Mouse (Mus musculus) adrenal gland, adult 2 months (tissue): Measurements from ENCODE around the gene Cpsf4. TPM values are rescaled to one million over a fixed set of nuclear protein-coding genes. Genes with fewer than 3 reads are reported as not detected.
"Not testable (repeated sequence)": the region's sequence is repeated elsewhere in the genome, so short reads cannot be mapped to it uniquely, and the experiment has no call there.

ENCODE experiments used
- DNase-seq: peaks from one replicate; pipeline ENCODE4 v3.0.0; 2021
- polyA plus RNA-seq: library from polyadenylated mRNA; depleted of rRNA; stranded (reverse); fragments of >200 nt; gene quantifications from 2 replicates; pipeline ENCODE4 v1.2.3, GENCODE M21; 2012
- total RNA-seq, 2 experiments: library from RNA; stranded (reverse); gene quantifications; 2 replicates each; pipeline ENCODE4 v1.2.3; 2021

The Cpsf4 gene
- total and polyA plus RNA-seq, 3 experiments = 15.2 to 20.1 (median 19.8) TPM

DNA sequence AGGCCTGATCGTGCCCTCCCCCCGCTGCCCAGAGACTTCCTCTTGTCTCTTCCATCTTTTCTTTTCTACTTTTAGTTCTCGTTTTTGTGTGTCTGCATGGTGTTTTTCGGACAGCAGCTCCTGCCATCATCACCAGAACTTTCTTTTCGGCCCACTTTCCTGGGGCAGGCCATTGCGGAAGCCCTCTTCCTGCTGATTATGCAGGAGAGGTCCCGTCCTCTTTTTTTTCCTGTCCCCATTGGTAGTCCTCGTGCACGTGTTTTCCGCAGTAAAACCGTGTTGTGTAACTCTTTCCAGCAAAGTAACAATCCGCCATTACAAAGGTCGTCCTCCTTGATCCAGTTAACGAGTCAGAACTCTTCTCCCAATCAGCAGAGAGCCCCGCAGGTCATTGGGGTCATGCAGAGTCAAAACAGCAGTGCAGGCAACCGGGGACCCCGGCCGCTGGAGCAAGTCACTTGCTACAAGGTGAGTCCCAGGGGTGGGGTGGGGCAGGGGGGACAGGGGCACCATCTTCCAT is 11.5 kb downstream of the Cpsf4 start:
- no peak for DNase-seq

DNA sequence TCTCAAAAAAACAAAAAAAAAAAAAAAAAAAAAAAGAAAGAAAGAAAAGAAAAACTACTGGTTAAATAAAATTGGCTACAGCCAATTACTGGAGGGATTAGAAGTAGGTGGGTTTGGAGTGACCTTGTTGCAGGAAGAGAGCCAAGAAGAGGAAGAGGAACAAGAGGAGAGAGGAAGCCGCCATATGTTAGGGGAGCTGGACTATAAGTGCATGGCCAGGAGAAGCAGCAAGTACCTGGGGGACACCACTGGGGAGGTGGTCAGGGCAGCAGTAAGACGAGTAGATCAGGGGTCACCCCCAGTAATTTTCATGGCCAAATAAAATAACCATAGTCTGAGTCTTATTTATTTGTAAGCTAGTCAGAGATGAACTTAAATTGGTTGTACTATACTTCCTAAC is 18.2 kb downstream of the Cpsf4 start:
- DNase-seq = no peak

DNA sequence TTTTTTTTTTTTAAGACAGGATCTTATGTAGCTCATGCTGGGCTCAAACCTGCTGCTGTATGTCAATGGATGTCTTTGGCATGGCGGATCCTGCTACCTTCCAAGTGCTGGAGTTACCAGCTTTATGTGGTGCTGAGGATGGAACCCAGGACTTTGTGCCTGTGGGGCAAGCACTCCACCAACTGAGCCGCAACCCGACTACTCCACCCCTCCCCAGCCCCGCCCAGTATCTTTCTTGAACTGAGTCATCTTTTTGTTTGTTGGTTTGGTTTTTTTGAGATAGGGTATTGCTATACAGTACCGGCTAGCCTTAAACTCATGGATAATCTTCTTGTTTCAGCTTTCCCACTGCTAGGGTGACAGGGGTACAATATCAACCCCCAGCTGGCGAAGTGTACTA is 22.4 kb downstream of the Cpsf4 start:
- DNase-seq = no peak

DNA sequence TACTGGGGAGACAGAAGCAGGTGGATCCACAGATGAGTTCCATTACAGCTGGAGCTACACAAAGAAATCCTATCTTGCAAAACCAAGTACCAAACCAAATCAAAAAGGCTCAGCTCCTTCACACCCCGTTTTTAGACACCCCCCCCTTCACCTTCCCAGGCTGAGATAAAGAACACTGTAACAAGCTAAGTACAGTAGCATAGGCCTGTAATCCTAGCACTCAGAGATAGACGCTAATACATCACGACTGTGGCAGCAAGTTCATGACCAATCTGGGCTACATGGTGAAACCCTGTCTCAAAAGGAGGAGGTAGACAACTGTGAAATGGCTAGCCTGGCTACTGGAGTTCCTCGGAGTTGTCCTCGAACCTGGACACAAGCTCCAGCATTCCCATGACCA is 23.4 kb downstream of the Cpsf4 start:
- DNase-seq = no peak

DNA sequence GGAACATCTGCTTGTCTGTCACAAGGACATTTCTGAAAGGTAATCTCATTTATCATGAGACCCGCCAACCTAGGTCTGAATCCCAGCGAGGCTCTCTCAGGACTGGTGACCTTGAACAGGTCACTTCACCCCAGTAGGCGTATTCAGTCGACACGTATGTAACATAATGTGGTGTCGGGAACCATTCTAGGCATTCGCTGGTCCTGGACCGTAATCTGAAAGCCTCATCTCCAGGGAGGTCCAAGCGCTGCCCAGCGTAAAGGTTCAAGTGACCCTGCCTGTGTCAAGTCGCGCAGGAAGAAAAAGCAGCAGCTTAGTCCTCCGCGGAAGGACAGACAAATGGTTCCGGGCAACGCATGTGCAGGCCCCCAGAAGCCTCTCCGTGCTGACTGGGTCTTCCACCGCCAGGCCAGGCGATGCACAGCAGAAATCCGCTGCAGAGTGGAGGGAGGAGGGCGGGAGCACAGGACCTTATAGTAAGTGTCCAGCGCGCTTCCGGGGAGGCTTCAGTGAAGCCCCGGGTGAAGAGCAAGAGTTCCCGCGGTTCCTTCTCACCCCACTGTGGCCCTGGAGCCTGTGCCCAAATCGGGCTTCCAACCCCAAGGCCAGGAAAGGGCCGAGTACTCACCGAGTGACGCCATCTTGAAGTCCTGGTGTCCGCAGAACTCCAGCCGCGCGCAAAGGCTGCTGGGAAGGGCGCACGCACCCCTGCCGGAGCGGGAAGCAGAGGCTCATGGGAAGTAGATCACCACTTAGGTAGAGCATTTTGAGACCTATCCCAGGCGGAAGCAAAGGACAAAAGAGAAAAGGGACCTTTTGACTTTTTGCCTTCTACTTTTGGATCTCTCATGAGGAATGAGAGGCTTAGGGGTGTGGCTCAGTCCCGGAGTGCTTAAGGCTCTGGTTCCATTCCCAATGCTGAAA is 24.1 kb downstream of the Cpsf4 start:
- DNase-seq = peak; percentile 94

DNA sequence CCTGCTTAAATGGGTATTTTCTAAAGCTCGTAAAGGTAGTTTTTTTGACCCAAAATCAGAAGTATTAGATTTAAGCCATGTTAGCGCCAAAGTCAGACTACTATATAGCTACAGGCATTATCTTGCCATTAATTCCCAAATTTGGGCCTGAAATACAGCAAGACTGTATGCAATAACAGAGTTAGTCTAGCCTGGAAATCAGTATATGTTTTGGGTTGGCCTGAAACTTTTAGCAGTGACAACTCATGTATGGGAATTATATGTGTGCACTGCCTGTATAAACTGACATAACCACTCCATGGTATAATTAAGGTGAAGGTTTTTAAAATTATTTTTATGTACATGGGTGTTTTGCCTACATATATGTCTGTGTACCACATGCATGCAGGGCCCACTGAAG is 24.9 kb downstream of the Cpsf4 start, which contains the start of gene Atp5j2:
TSS of gene Atp5j2 (minus strand) at position 101 of the 400 bp plus-strand sequence.
- no peak for DNase-seq

DNA sequence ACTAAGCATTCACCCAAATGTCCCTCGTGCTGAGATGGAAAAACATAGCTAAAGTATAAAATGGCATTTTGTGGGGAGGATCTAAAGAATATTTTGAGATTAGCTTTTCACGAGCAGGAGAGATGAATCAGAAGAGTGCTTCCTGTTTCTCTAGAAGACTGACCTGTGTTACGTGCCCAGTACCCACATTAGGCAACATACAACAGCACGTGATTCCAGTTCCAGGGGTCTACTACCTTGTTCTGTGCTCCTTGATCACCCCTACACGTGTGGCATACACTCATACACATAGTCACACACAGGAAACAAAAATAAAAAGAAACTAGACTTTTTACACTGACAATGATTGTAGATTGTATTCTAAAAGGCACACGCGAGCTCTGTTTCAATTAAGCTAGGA is 33.4 kb downstream of the Cpsf4 start:
- DNase-seq = no peak

DNA sequence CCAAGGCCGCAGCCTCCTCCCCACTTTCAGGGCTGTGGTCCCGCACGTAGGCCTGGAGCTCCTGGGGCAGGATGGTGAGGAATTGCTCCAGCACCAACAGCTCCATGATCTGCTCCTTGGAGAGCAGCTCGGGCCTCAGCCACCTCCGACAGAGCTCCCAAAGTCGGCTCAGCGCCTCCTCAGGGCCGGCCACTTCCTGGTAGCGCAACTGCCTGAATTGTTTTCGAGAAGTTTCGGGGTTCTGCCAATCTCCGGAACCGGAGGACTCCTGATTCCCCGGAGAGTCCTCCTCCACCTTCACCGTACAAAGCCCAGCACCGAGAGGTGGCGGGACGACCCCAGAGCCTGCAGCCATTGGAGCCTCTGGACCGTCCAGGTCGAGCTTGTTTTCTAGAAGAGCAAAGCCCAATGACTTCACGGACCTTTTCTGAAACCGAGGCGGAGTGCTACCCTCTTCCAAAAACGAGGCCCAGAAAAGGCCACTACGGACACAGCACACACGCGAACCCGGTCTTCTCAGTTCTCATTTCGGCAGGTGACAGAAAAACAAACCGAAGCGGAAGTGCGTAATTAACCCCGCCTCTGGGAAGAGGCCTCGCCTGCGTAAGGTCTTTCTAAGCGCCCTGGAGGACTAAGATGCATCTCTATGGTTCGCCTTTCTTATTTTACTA is 34.4 kb downstream of the Cpsf4 start, which contains the start of gene Zkscan14:
TSS of gene Zkscan14 (minus strand) at position 548 of the 671 bp plus-strand sequence.
- peak; percentile 80 for DNase-seq

DNA sequence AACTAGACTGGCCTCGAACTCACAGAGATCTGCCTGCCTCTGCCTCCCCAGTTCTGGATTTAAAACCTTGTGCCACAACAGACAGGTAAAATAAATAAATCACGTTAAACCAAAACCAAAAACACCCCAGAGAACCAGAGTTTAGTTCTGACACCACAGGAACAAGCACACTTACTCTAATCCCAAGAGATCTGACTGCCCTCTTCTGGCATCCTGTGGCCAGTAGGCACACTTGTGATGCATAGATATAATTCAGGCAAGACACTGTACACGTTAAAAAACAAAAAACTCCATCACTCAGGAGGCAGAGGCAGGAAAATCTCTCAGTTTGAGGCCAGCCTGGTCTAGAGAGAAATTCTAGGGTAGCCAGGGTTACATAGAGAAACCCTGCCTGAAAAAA is 35.4 kb downstream of the Cpsf4 start:
- no peak for DNase-seq

DNA sequence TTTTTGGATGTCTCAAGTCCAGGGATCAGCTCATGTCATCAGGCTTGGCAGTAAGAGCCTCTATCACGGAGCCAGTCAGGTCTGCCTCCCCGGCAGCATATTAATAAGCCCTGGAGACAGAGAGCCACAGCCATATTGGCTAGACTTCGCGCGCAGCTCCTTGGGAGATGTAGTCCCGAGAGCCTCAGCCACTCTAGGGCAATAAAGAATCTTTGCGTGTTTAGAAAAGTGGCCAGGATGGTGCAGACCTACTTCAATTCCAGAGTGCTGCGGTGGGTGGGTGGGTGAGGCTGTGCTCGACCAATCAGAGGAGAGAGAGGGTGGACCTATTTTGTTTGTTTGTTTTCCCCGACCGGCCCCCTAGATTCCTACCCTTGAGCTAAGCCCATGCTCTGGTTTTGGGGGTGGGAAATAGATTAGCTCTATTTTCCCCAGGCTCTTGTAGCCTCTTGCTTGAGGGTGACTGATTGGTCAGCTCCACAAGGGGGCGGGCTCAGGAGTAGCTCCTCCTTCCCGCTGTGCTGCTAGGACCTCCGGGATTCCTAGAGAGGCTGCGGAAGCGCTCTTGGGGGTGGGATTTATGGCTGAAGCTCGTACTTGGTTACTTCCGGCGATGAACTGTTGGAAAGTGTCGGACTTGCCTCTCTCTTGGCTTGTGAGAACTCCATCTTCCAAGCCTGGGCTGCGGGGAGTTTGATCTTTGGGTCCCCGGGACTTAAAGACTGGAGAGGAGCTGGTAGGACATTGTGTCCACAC is 37.1 kb downstream of the Cpsf4 start, which contains the start of gene Zkscan5:
TSS of gene Zkscan5 (plus strand) at position 627 of the 756 bp plus-strand sequence.
- peak; percentile 98 for DNase-seq

DNA sequence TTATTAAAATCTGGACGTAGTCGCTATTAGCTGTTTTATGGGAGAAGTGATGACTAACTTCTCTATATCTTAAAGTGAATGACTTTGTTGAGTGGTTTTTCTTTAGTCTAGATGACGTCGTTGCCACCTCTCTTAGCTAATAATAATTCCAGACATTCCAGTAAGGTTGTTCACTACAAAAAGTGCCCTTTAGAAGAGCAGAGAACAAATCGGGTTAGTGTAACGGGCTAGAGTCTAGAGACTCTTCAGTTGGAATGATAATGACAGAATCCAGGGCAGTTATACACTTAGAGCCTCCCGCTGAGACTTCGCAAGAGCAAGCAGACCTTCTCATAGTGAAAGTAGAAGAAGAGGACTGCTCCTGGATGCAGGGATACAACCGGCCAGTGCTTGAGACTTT is 38.0 kb downstream of the Cpsf4 start:
- DNase-seq = no peak

DNA sequence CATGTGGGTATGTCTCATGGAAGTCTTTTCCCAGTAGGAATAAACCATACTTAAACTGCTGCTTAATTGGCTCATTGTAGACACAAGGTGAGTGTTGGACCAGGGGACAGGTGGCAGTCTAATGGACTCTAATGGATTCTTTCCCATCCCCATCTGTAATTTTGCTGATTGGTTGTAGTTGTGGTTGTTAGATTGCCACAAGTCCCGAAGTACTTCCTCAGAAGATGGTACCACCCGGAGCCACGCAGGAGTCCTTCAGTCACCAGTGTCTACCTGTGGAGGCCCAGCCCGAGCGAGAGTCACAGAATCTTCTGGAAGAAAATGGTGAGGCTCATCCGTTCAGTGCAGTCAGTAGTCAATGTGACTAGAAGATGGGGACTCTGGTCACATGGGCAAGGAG is 40.4 kb downstream of the Cpsf4 start:
- no peak for DNase-seq

DNA sequence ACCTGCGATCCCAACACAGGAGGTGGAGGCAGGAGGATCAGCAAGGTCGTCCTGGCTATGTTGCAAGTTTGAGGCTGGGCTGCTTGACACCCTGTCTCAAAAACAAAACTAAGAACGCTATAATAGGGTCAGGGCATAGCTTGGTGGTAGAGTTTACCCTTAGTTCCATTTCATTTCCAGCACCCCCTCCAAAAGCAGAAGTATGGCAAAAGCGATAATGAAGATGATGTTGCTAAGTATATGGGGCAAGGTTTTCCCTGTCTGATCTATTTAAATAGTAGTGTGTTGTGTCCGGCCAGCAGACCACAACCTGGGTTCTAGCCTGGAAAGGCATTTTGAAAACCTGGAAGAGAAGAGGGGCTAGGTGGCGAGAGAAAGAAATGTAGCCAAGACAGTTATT is 40.9 kb downstream of the Cpsf4 start:
- no peak for DNase-seq

DNA sequence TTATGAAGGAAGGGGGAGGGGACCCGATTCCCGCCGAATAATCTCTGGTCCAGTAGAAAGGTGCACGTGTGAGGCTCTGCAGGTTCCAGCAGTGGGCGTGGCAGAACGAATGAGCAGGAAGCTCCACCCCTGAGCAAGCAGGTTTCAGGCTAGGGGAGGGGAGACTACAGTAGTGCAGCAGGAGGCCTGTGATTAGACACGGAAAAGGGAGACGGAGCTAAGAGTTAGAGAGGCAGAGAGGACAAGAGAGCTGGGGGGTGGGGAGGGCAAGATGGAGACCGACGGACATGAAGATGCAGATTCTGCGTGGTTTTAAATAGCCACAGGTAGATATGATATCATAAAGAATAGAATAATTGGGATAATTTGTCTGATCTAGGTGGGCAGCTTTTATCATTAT is 41.4 kb downstream of the Cpsf4 start:
- not testable (repeated sequence) for DNase-seq

DNA sequence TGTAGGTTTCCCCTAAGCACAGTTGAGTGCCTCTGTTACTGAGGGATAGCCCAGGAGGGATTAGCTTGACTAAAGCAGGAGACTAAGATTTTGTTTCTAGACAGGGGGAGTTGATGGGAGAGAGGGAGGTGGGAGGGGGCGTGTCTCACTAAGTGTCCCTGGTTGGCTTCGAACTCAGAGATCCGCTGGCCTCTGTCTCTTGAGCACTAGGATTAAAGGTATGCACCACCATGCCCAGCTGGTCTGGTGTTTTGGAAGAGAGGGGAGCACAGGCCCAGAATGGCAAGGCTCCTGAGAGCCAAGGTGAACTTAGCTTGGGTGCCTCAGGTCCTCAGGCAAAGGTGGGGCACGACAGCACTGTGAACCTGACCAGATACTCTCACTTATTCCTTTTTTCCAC is 44.3 kb downstream of the Cpsf4 start:
- DNase-seq = no peak

DNA sequence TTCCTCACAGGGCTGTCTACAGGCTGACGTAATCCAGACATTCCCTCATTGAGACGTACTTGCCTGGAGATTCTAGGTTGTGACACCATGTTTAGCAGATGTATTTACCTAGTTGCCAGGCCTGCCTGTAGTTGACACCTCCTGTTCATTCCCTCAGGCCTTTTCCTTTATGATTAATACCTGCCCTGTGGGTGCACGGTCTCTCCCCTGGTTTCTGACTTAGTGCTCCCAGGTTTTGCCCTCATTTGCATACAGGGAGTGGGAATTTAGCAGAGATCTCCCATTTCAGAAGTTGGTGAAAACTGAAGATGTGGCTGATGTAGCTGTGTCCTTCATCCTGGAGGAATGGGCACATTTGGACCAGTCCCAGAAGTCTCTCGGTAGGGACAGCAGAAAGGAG is 45.2 kb downstream of the Cpsf4 start:
- no peak for DNase-seq

DNA sequence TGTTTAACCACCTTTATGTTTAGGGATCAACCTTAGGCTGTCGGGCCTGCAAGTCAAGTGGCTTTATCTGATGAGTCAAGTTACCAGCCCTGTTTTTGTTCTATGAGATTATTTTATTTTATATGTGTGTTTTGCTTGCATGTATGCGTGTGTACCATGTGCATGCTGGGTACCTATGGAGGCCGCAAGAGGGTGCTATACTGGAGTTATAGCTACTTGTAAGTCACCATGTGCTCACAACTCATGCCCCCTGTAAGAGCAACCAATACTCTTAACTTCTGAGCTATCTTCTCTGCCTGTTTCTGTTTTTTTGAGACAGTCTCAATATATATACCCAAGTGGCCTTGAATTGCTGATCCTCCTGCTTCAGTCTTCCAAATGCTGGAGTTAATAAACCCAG is 46.5 kb downstream of the Cpsf4 start:
- DNase-seq = no peak

DNA sequence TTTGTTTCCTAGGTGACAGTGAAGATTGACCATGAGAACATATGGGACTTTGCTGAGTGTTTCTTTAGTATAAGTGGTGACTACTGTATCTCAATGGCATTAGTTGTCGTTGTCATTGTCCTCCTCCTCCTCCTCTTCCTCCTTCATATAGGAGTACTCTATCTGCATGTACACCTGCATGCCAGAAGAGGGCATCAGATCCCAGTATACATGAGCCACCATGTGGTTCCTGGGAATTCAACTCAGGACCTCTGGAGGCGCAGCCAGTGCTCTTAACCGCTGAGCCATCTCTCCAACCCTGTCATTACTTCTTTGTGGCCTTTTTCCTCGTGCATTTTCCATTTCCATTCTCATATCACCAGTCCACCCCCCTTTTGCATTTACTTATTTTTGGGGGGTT is 47.7 kb downstream of the Cpsf4 start:
- DNase-seq = peak; percentile 39

DNA sequence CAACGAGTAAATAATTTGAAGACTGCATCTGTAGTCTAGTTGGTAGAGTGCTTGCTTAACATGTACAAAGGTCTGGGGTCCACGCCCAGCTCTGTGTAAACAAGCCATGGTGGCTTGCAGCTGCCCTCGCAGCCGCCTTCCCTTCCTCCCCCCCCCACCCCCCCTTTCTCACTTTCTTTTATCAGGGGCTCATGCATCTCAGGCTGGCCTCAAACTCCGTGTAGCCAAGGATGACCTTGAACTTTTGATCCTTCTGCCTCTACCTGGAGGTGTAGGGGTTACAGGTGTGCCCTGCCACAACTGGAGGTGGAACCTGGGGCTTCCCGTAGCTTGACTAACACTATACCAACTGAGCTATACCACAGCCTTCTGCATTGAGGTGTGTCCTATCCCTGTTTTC is 50.7 kb downstream of the Cpsf4 start:
- no peak for DNase-seq

DNA sequence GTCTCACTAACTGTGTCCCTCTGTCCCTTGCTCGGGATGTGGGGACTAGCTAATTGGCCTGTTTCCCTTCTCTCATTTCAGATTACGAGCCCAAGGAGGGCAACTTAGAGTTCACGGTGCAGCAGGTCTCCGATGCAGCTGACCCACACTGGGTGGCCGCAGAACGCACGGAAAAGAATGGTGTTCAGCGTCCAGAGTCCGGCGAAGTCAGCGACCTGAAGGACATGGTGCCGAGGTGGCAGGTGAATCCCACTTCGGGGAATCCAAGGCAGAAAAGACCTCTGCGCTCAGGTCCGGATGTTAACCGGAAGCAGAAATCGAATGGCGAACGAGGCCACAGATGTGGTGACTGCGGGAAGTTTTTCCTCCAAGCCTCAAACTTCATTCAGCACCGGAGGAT is 51.2 kb downstream of the Cpsf4 start:
- no peak for DNase-seq

DNA sequence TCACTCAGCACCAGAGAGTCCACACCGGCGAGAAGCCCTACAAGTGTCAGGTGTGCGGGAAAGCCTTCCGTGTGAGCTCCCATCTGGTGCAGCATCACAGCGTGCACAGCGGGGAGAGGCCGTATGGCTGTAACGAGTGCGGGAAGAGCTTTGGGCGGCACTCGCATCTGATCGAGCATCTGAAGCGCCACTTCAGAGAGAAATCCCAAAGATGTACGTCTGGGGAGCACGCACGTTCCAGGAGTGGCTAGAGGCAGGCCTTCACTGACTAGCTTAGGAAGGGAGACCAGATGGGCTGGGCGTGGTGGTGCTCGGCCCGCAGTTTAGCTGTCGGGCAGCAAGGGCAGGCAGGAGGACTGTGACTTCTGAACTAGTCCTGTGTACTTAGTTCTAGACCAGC is 51.7 kb downstream of the Cpsf4 start:
- DNase-seq = no peak

DNA sequence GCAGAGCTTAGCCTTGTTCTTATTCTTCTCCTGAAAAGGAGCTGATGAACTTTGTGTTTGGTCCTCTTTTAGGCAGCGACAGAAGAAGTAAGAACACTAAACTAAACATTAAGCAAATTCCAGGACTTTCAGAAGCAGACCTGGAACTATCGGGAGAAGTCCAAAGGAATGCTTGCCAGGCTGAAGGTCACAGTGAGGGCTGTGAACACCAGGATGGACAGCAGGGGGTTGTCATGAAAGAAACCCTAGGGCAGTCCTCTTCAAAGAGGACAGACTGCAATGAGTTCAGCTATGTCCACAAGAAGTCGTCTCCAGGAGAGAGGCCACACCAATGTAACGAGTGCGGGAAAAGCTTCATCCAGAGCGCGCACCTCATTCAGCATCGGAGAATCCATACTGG is 53.0 kb downstream of the Cpsf4 start:
- DNase-seq = no peak
